ENCODE assay signal across 20 mouse cellular contexts in genomic region chr14:102291361-102291760, GRCm38 (mm10).
"Had no signal": no experiment of that assay in that cellular context is flagged by ENCODE, and none has a peak within 500 bp of the region (broad histone marks: within the 10 kb centered on the region; RNA-seq: fewer than 3 reads in every experiment).

No protein-coding gene starts in this region.

- H3K9me3 ChIP-seq: kidney, embryonic 15.5 days; liver, embryonic 13.5 days; neural tube, embryonic 12.5 days; neural tube, embryonic 15.5 days had no signal

- H3K36me3 ChIP-seq: kidney, embryonic 15.5 days; liver, embryonic 13.5 days; neural tube, embryonic 12.5 days; neural tube, embryonic 15.5 days had no signal

- H3K9ac ChIP-seq: kidney, embryonic 15.5 days; liver, embryonic 13.5 days; neural tube, embryonic 12.5 days; neural tube, embryonic 15.5 days had no signal

- H3K27me3 ChIP-seq: kidney, embryonic 15.5 days; liver, embryonic 13.5 days; neural tube, embryonic 12.5 days; neural tube, embryonic 15.5 days had no signal

- H3K27ac ChIP-seq: kidney, embryonic 15.5 days; left cerebral cortex, adult 2 months; liver, embryonic 13.5 days; macrophage; neural tube, embryonic 12.5 days; neural tube, embryonic 15.5 days; stomach, postnatal 0 days had no signal

- DNase-seq: kidney, adult 2 months; kidney, postnatal 10 days; kidney, postnatal 36 days; layer of hippocampus, postnatal 36 days; liver, embryonic 13.5 days; lung, adult 2 months; lung, postnatal 14 days; right cerebral cortex, adult 18-20 months; right cerebral cortex, postnatal 14 days; right cerebral cortex, postnatal 4 days; thymus, adult 2 months; thymus, postnatal 14 days; thymus, postnatal 4 days had no signal

- H3K4me1 ChIP-seq: kidney, embryonic 15.5 days; liver, embryonic 13.5 days; neural tube, embryonic 12.5 days; neural tube, embryonic 15.5 days had no signal

- H3K4me3 ChIP-seq: kidney, embryonic 15.5 days; left cerebral cortex, adult 2 months; liver, embryonic 13.5 days; neural tube, embryonic 12.5 days; neural tube, embryonic 15.5 days had no signal

- ATAC-seq: intestine, postnatal 0 days had no signal

- H3K4me2 ChIP-seq: kidney, embryonic 15.5 days; liver, embryonic 13.5 days; neural tube, embryonic 12.5 days; neural tube, embryonic 15.5 days had no signal
